Mouse (Mus musculus): ENCODE data around the gene Megf11.
"Not testable (repeated sequence)": the region's sequence is repeated elsewhere in the genome, so short reads cannot be mapped to it uniquely, and the experiment has no call there.

Megf11 gene

GRCm38 (mm10) chr9:64466090-64466489 is 80.7 kb downstream of the Megf11 start:
- DNase-seq (ENCODE audit: low spot score in 2 of 2), result no peak

- DNase-seq (ENCODE audit: low spot score in 2 of 2), result no peak
Measured at GRCm38 (mm10) chr9:64466564-64466963, 81.1 kb downstream of the Megf11 start.

GRCm38 (mm10) chr9:64470806-64471205 is 85.4 kb downstream of the Megf11 start:
- DNase-seq (ENCODE audit: low spot score in 2 of 2), result no peak

GRCm38 (mm10) chr9:64471336-64471735 is 85.9 kb downstream of the Megf11 start:
- DNase-seq (ENCODE audit: low spot score in 2 of 2), result no peak

GRCm38 (mm10) chr9:64472165-64472564 is 86.7 kb downstream of the Megf11 start:
- DNase-seq (ENCODE audit: low spot score in 2 of 2), result peak in 1 of 2 experiments; percentile 39

- peak in 1 of 2 experiments; percentile 61 for DNase-seq (ENCODE audit: low spot score in 2 of 2)
Measured at GRCm38 (mm10) chr9:64472743-64473142, 87.3 kb downstream of the Megf11 start.

GRCm38 (mm10) chr9:64473170-64473569 is 87.7 kb downstream of the Megf11 start:
- DNase-seq (ENCODE audit: low spot score in 2 of 2), result no peak

- DNase-seq (ENCODE audit: low spot score in 2 of 2), result no peak
Measured at GRCm38 (mm10) chr9:64473695-64474094, 88.3 kb downstream of the Megf11 start.

GRCm38 (mm10) chr9:64474142-64474541 is 88.7 kb downstream of the Megf11 start:
- no peak for DNase-seq (ENCODE audit: low spot score in 2 of 2)

GRCm38 (mm10) chr9:64475942-64476341 is 90.5 kb downstream of the Megf11 start:
- no peak for DNase-seq (ENCODE audit: low spot score in 2 of 2)

GRCm38 (mm10) chr9:64477397-64477796 is 92.0 kb downstream of the Megf11 start:
- not testable (repeated sequence) for DNase-seq (ENCODE audit: low spot score in 2 of 2)

- DNase-seq (ENCODE audit: low spot score in 2 of 2), result no peak
Measured at GRCm38 (mm10) chr9:64482126-64482525, 96.7 kb downstream of the Megf11 start.

- DNase-seq (ENCODE audit: low spot score in 2 of 2), result no peak
Measured at GRCm38 (mm10) chr9:64487377-64487776, 102.0 kb downstream of the Megf11 start.

- no peak for DNase-seq (ENCODE audit: low spot score in 2 of 2)
Measured at GRCm38 (mm10) chr9:64494647-64495046, 109.2 kb downstream of the Megf11 start.

GRCm38 (mm10) chr9:64498929-64499328 is 113.5 kb downstream of the Megf11 start:
- DNase-seq (ENCODE audit: low spot score in 2 of 2), result no peak

- DNase-seq (ENCODE audit: low spot score in 2 of 2), result no peak
Measured at GRCm38 (mm10) chr9:64501211-64501610, 115.8 kb downstream of the Megf11 start.

- no peak for DNase-seq (ENCODE audit: low spot score in 2 of 2)
Measured at GRCm38 (mm10) chr9:64503996-64504395, 118.6 kb downstream of the Megf11 start.

GRCm38 (mm10) chr9:64504456-64504855 is 119.0 kb downstream of the Megf11 start:
- no peak for DNase-seq (ENCODE audit: low spot score in 2 of 2)

GRCm38 (mm10) chr9:64504921-64505320 is 119.5 kb downstream of the Megf11 start:
- DNase-seq (ENCODE audit: low spot score in 2 of 2), result no peak

GRCm38 (mm10) chr9:64506440-64507206 is 121.2 kb downstream of the Megf11 start:
- no peak for DNase-seq (ENCODE audit: low spot score in 2 of 2)

GRCm38 (mm10) chr9:64507207-64507517 is 121.7 kb downstream of the Megf11 start:
- no peak for DNase-seq (ENCODE audit: low spot score in 2 of 2)

- no peak for DNase-seq (ENCODE audit: low spot score in 2 of 2)
Measured at GRCm38 (mm10) chr9:64507995-64508394, 122.6 kb downstream of the Megf11 start.

- DNase-seq (ENCODE audit: low spot score in 2 of 2), result no peak
Measured at GRCm38 (mm10) chr9:64514826-64515225, 129.4 kb downstream of the Megf11 start.

Measured in spleen, postnatal 4 days (tissue).